Mouse (Mus musculus): ENCODE measurements around the gene Lat. TPM values are rescaled to one million over a fixed set of nuclear protein-coding genes. Genes with fewer than 3 reads are reported as not detected.
"Not testable (repeated sequence)": the region's sequence is repeated elsewhere in the genome, so short reads cannot be mapped to it uniquely, and the experiment has no call there.

Lat gene
- 3.7 and 4.3 TPM in 2 replicates for polyA plus RNA-seq (2015; fragmentation: Nextera tagmentation; extraction: Ambion mirVana)

DNA sequence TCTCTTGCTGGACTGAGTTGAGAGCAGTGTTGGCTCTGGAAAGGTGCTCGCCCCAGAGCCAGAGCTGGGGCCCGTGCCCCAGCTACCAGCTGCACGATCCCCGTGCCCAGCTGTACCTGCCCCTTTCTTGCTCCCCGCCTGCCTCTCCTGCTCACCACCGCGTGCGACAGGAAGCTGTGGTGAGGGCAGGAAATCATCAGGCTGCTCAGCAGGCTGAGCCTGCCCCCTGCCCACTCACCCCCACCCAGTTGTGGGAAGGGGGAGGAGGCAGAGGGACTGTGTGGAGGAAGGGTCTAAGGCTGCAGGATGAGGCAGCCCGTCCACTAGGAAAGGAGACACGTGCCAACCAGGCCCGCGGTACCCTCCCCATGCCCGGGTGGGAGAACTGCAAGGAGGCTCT is at the start of gene Lat:
TSS of gene Lat (minus strand) at position 178 of the 400 bp plus-strand sequence.
- Histone ChIP-seq H3K9me3 (replicated peaks) (no peaks in the 10 kb centered on the region), H3K27ac (replicated peaks) (no peak within 1 kb of the TSS), H3K4me2 (replicated peaks) (0 out of 2 replicates have a peak within 1 kb of the TSS, but pooled peaks have one; percentile 4), H3K36me3 (peaks cover 50% of the 10 kb centered on the region), H3K4me3 (replicated peaks) (no peak within 1 kb of the TSS), H3K9ac (no peak within 1 kb of the TSS), H3K27me3 (no peaks in the 10 kb centered on the region), H3K4me1 (no peaks in the 10 kb centered on the region)
- no peak for ATAC-seq (ENCODE audit: insufficient number of reproducible peaks, low FRiP score, low TSS enrichment, low read depth)
- 71% methylated on average over 13 of the region's 13 CpGs for WGBS

- H3K27me3 ChIP-seq = no peaks in the 10 kb centered on the region
- H3K9me3 ChIP-seq (replicated peaks) = no peaks in the 10 kb centered on the region
- H3K27ac ChIP-seq (replicated peaks) = no peak overlapping the region
- ATAC-seq (ENCODE audit: insufficient number of reproducible peaks, low FRiP score, low TSS enrichment, low read depth) = no peak
- H3K4me2 ChIP-seq (replicated peaks) = no peak overlapping the region
- H3K9ac ChIP-seq = no peak overlapping the region
- 42% methylated on average over 3 of the region's 3 CpGs for WGBS
- H3K4me1 ChIP-seq = no peaks in the 10 kb centered on the region
- H3K4me3 ChIP-seq (replicated peaks) = no peak overlapping the region
- H3K36me3 ChIP-seq = no peaks in the 10 kb centered on the region
These were observed 49.1 kb upstream of the Lat start for GRCm38 (mm10) chr7:126418496-126418895.

DNA sequence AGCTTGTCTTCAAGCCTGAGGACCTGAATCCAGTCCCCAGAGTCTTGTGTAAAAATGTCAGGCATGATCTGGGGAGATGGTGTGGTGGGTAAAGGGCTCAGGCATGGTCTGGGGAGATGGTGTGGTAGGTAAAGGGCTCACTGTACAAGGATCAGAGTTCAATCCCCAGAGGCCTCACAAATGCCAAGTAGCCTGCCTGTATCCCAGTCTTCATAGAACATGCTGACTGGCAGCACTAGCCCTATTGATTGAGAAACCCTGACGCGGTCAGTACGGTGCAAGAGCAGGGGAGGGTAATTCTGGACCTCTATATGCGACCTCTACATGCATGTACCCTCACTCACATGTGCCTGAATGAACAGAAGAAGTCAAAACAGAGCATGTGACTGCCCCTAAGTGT is 48.2 kb upstream of the Lat start:
- Histone ChIP-seq H3K4me1 (no peaks in the 10 kb centered on the region), H3K9ac (no peak overlapping the region), H3K9me3 (replicated peaks) (no peaks in the 10 kb centered on the region), H3K27ac (replicated peaks) (no peak overlapping the region), H3K27me3 (no peaks in the 10 kb centered on the region), H3K4me3 (replicated peaks) (no peak overlapping the region), H3K4me2 (replicated peaks) (no peak overlapping the region), H3K36me3 (no peaks in the 10 kb centered on the region)
- 82% methylated on average over 4 of the region's 4 CpGs for WGBS
- ATAC-seq (ENCODE audit: insufficient number of reproducible peaks, low FRiP score, low TSS enrichment, low read depth) = no peak

DNA sequence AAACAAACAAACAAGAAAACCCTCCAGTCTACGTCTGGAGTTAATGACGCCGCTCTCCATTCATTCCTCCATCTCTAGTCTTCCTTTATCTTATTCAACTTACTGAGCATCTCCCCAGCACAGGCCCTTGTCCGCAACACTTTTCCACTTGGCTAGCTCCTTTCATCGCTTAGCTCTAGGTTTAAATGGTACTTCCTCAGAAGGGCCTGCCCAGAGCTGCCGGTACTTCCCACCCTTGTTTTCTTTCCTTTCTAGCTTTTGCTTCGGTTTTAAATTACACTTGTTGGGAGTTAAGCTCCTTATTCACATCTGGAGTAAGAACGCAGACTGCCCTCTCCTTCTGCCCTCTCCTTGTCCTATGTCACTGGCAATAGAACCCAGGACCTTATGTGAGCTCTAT is 47.7 kb upstream of the Lat start:
- ATAC-seq (ENCODE audit: insufficient number of reproducible peaks, low FRiP score, low TSS enrichment, low read depth) = no peak
- Histone ChIP-seq H3K9me3 (replicated peaks) (no peaks in the 10 kb centered on the region), H3K27ac (replicated peaks) (no peak overlapping the region), H3K9ac (no peak overlapping the region), H3K4me3 (replicated peaks) (no peak overlapping the region), H3K4me1 (no peaks in the 10 kb centered on the region), H3K36me3 (no peaks in the 10 kb centered on the region), H3K27me3 (no peaks in the 10 kb centered on the region), H3K4me2 (replicated peaks) (no peak overlapping the region)
- 35% methylated on average over 8 of the region's 8 CpGs for WGBS

DNA sequence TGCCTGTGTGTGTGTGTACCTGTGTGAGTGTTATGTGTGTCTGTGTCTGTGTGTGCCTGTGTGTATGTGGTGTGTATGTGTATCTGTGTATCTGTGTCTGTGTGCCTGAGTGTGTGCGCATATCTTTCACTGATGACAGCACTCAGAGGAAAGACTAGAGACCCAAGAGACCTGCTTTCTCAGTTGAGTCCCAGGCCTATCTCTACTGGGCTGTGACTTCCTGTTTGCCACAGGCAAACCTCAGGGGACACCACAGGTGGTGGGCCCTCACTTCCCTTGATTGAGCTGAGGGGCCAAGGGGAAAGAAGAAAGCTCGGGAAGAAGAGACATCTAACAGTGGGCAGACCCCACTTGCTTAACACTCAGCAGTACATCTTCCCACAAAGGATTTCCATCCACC is 47.2 kb upstream of the Lat start:
- H3K27ac ChIP-seq (replicated peaks) = no peak overlapping the region
- no peaks in the 10 kb centered on the region for H3K9me3 ChIP-seq (replicated peaks)
- no peaks in the 10 kb centered on the region for H3K27me3 ChIP-seq
- WGBS = 53% methylated on average over 2 of the region's 2 CpGs
- H3K4me3 ChIP-seq (replicated peaks) = no peak overlapping the region
- no peaks in the 10 kb centered on the region for H3K36me3 ChIP-seq
- no peak overlapping the region for H3K9ac ChIP-seq
- H3K4me2 ChIP-seq (replicated peaks) = no peak overlapping the region
- ATAC-seq (ENCODE audit: insufficient number of reproducible peaks, low FRiP score, low TSS enrichment, low read depth) = no peak
- H3K4me1 ChIP-seq = no peaks in the 10 kb centered on the region

- Histone ChIP-seq H3K4me3 (replicated peaks) (no peak within 1 kb of the TSS), H3K4me2 (replicated peaks) (no peak within 1 kb of the TSS), H3K27ac (replicated peaks) (no peak within 1 kb of the TSS), H3K9ac (no peak within 1 kb of the TSS), H3K9me3 (replicated peaks) (no peaks in the 10 kb centered on the region), H3K4me1 (no peaks in the 10 kb centered on the region), H3K27me3 (no peaks in the 10 kb centered on the region), H3K36me3 (no peaks in the 10 kb centered on the region)
- WGBS = 82% methylated on average over 6 of the region's 6 CpGs
- ATAC-seq (ENCODE audit: insufficient number of reproducible peaks, low FRiP score, low TSS enrichment, low read depth) = no peak
These were observed 45.4 kb upstream of the Lat start, which contains the start of gene Cd19 for GRCm38 (mm10) chr7:126414725-126415124. TSS of gene Cd19 (minus strand) at chr7:126414889.

DNA sequence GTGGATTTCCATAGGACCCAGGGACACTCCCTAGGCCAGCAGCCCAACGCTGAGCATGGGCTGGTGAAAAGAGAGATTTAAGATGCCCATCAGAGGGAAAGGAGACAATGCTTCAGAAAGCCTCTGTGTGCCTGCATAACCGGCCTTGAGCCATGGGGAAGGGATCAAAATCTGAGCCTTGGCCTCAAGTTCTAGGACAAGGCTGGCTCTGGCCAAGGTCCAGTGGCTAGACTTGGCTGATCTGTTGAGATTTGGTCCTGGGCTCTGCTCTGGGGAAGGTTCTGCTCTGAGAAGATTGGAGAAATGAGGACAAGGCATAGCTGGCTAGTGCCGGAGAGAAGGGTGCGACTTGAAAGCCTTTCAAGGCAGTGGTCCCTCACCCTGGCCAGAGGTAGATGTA is 41.7 kb upstream of the Lat start:
- no peaks in the 10 kb centered on the region for H3K36me3 ChIP-seq
- WGBS = 90% methylated on average over 4 of the region's 4 CpGs
- H3K9me3 ChIP-seq (replicated peaks) = no peaks in the 10 kb centered on the region
- no peaks in the 10 kb centered on the region for H3K4me1 ChIP-seq
- H3K4me2 ChIP-seq (replicated peaks) = no peak overlapping the region
- no peak for ATAC-seq (ENCODE audit: insufficient number of reproducible peaks, low FRiP score, low TSS enrichment, low read depth)
- no peak overlapping the region for H3K4me3 ChIP-seq (replicated peaks)
- no peak overlapping the region for H3K9ac ChIP-seq
- no peaks in the 10 kb centered on the region for H3K27me3 ChIP-seq
- no peak overlapping the region for H3K27ac ChIP-seq (replicated peaks)

- 71% methylated on average over 2 of the region's 2 CpGs for WGBS
These were observed 39.3 kb upstream of the Lat start for GRCm38 (mm10) chr7:126408686-126409085.

GRCm38 (mm10) chr7:126402518-126402917 is 33.1 kb upstream of the Lat start:
- not testable (repeated sequence) for H3K36me3 ChIP-seq; H3K4me3 ChIP-seq (replicated peaks); H3K27me3 ChIP-seq; H3K9me3 ChIP-seq (replicated peaks); H3K4me2 ChIP-seq (replicated peaks); H3K4me1 ChIP-seq; H3K27ac ChIP-seq (replicated peaks); H3K9ac ChIP-seq; ATAC-seq (ENCODE audit: insufficient number of reproducible peaks, low FRiP score, low TSS enrichment, low read depth)
- WGBS = 76% methylated on average over 8 of the region's 8 CpGs

More at GRCm38 (mm10) chr7:126408686-126409085, 39.3 kb upstream of the Lat start:
- no peak for ATAC-seq (ENCODE audit: insufficient number of reproducible peaks, low FRiP score, low TSS enrichment, low read depth)
- Histone ChIP-seq H3K4me2 (replicated peaks) (no peak overlapping the region), H3K9ac (no peak overlapping the region), H3K9me3 (replicated peaks) (no peaks in the 10 kb centered on the region), H3K4me3 (replicated peaks) (no peak overlapping the region), H3K27me3 (no peaks in the 10 kb centered on the region), H3K27ac (replicated peaks) (no peak overlapping the region), H3K36me3 (no peaks in the 10 kb centered on the region), H3K4me1 (no peaks in the 10 kb centered on the region)

GRCm38 (mm10) chr7:126399548-126399947 is 30.2 kb upstream of the Lat start:
- Histone ChIP-seq H3K9me3 (replicated peaks) (no peaks in the 10 kb centered on the region), H3K27ac (replicated peaks) (no peak overlapping the region), H3K36me3 (no peaks in the 10 kb centered on the region), H3K4me1 (peaks cover 6% of the 10 kb centered on the region), H3K27me3 (no peaks in the 10 kb centered on the region), H3K4me2 (replicated peaks) (no peak overlapping the region), H3K9ac (no peak overlapping the region), H3K4me3 (replicated peaks) (no peak overlapping the region)
- WGBS = 13% methylated on average over 5 of the region's 5 CpGs
- ATAC-seq (ENCODE audit: insufficient number of reproducible peaks, low FRiP score, low TSS enrichment, low read depth) = no peak

GRCm38 (mm10) chr7:126397822-126398221 is 28.5 kb upstream of the Lat start:
- Histone ChIP-seq H3K36me3 (no peaks in the 10 kb centered on the region), H3K27me3 (no peaks in the 10 kb centered on the region), H3K4me3 (replicated peaks) (no peak overlapping the region), H3K27ac (replicated peaks) (no peak overlapping the region), H3K9me3 (replicated peaks) (no peaks in the 10 kb centered on the region), H3K4me1 (peaks cover 6% of the 10 kb centered on the region), H3K4me2 (replicated peaks) (no peak overlapping the region), H3K9ac (no peak overlapping the region)
- WGBS = 87% methylated on average over 4 of the region's 4 CpGs
- no peak for ATAC-seq (ENCODE audit: insufficient number of reproducible peaks, low FRiP score, low TSS enrichment, low read depth)

GRCm38 (mm10) chr7:126397221-126397620 is 27.9 kb upstream of the Lat start:
- no peak overlapping the region for H3K9ac ChIP-seq
- no peak overlapping the region for H3K27ac ChIP-seq (replicated peaks)
- H3K36me3 ChIP-seq = no peaks in the 10 kb centered on the region
- no peaks in the 10 kb centered on the region for H3K27me3 ChIP-seq
- no peak for ATAC-seq (ENCODE audit: insufficient number of reproducible peaks, low FRiP score, low TSS enrichment, low read depth)
- 0 out of 2 replicates have a peak overlapping the region, but pooled peaks have one; percentile 6 for H3K4me3 ChIP-seq (replicated peaks)
- WGBS = 58% methylated on average over 6 of the region's 6 CpGs
- H3K9me3 ChIP-seq (replicated peaks) = no peaks in the 10 kb centered on the region
- peak overlapping the region; percentile 30 for H3K4me2 ChIP-seq (replicated peaks)
- H3K4me1 ChIP-seq = peaks cover 6% of the 10 kb centered on the region

Data from embryonic facial prominence, embryonic 15.5 days (tissue).